Mouse (Mus musculus) ovary, adult 2 months (tissue): ENCODE measurements around the gene Slc24a4. TPM values are rescaled to one million over a fixed set of nuclear protein-coding genes. Genes with fewer than 3 reads are reported as not detected.

Experiments used
- polyA plus RNA-seq: library from polyadenylated mRNA; depleted of rRNA; stranded (reverse); fragments of >200 nt; gene quantifications from 2 replicates; pipeline ENCODE4 v1.2.3, GENCODE M21; 2012; rRNA removed

Slc24a4 gene
- 1.9 and 2.8 TPM in 2 replicates for polyA plus RNA-seq

DNA sequence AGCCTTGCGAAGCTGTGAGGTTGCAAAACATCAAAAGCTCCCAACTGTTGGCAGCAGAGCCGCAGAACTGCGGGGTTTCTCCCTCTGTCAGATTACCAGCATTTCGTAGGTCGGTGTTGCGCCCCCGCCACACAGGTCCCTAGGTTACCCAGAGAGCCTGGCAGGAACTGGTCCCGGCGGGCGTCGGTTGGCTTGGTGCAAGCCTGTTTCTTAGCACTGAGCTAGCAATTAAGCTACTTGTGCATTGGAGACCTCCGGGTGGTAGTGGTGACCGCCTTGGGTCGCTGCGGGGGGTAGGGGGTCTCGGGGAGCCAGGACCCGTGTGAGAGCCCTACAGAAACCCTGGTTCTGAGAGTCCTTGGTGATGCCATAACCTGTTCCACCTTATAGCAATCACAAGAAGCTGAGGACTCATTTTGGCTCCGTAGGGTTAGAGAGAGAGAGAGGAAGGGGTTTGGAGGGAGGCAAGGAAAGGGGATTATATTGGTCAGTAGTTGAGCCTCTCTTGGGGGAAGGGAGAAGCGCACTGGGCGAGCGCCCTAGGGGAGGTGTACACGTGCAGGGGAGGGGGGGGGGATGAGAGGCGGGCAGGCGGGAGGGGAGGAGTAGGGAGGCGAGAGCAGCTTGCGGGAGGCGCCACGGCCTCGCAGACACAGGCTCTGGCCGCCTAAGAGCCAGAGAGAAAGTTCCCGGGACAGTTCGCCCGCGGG, at the start of gene Slc24a4:
Gene Slc24a4 (plus strand): TSS at position 653 of the 710 bp plus-strand sequence.

DNA sequence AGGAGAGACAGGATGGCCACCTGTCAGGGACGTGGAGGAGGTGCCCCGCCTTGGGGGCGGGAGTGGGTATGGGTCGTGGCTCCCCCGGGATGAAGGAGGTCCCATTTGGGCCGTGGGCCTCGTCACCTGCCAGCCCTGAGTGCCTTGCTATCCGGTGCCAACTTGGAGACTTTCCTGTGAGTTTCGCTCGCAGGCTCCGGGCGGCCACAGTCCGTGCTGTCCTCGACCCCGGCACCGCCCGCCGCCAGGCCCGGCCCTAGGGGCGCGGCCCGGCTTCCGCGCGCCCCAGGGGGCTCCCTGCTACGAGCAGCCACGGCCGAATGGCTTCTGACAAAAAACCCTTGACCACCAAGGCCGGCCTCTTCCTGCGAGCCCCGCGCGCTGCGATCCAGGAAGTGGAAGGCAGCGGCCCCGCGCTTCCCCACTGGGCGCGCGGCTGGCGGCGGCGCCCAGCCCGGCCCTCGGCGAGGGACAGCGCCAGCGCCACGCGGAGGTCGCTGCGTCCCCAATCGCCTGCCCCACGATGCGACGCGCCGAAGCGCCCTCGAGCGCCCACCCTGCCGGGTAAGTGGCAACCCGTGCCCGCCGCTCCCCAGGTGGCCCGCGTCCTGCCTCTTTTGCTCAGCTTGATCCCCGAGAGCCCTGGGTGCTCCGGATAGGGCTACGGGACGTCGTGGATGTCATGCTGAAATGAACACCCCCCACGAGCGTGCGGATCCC, 154.4 kb downstream of the Slc24a4 start, which contains the start of gene Rin3:
Gene Rin3 (plus strand): TSS at position 286 of the 720 bp plus-strand sequence.

Other genes starting within 250 kb of the Slc24a4 start
- gene Trip11, start 215.5 kb upstream of the Slc24a4 start, polyA plus RNA-seq: 3.3 and 4.8 TPM in 2 replicates
- gene Atxn3, start 170.5 kb upstream of the Slc24a4 start, polyA plus RNA-seq: 1.8 and 2.0 TPM in 2 replicates
- 3.0 and 3.5 TPM in 2 replicates for gene Cpsf2, start 152.7 kb upstream of the Slc24a4 start, polyA plus RNA-seq
- gene Rin3, start 154.3 kb downstream of the Slc24a4 start, polyA plus RNA-seq: 9.0 and 9.6 TPM in 2 replicates